Mouse (Mus musculus) heart, embryonic 15.5 days (tissue): Measurements from ENCODE around the gene Gria4. TPM values are rescaled to one million over a fixed set of nuclear protein-coding genes. Genes with fewer than 3 reads are reported as not detected.
"Not testable (repeated sequence)": the region's sequence is repeated elsewhere in the genome, so short reads cannot be mapped to it uniquely, and the experiment has no call there.

ENCODE experiments used
- ATAC-seq: fragments of 200-750 bp; cut with Nextera tagmentation; replicated peaks from 2 replicates; pipeline ENCODE4 v1.8.0; 2017; ENCODE audit warnings: low read depth, moderate TSS enrichment; ENCODE audit not compliant: insufficient number of reproducible peaks, insufficient read depth, low FRiP score
- H3K27ac ChIP-seq: fragments of 300-500 bp; sonication (generic); 2 replicates; pipeline ENCODE4 v1.5.1; 2015; ENCODE audit warnings: mild to moderate bottlenecking, inconsistent platforms
- H3K27me3 ChIP-seq: fragments of 300-500 bp; sonication (generic); 2 replicates; pipeline ENCODE4 v1.6.1; 2015; ENCODE audit warnings: inconsistent platforms
- H3K36me3 ChIP-seq: fragments of 300-500 bp; sonication (generic); 2 replicates; pipeline ENCODE4 v1.6.1; 2015; ENCODE audit warnings: mild to moderate bottlenecking, inconsistent platforms
- H3K4me1 ChIP-seq: fragments of 300-500 bp; sonication (generic); replicated peaks from 2 replicates; pipeline ENCODE4 v1.6.1; 2015; ENCODE audit warnings: inconsistent platforms
- H3K4me2 ChIP-seq: fragments of 300-500 bp; sonication (generic); 2 replicates; pipeline ENCODE4 v1.6.1; 2015; ENCODE audit warnings: inconsistent platforms, mild to moderate bottlenecking, moderate library complexity
- H3K4me3 ChIP-seq: fragments of 300-500 bp; sonication (generic); 2 replicates; pipeline ENCODE4 v1.5.1; 2015; ENCODE audit warnings: mild to moderate bottlenecking, inconsistent platforms
- H3K9ac ChIP-seq: fragments of 300-500 bp; sonication (generic); 2 replicates; pipeline ENCODE4 v1.6.1; 2015; ENCODE audit warnings: mild to moderate bottlenecking, inconsistent platforms
- H3K9me3 ChIP-seq: fragments of 300-500 bp; sonication (generic); replicated peaks from 2 replicates; pipeline ENCODE4 v1.6.1; 2016; ENCODE audit warnings: inconsistent platforms
- WGBS: fragments of 180-500 bp; shearing (Covaris S2); methylation state at CpG from one replicate; pipeline ENCODE4 v1.1.7; 2015; ENCODE audit warnings: mixed read lengths; 5-methylcytosine and 5-hydroxymethylcytosine counted together
- microRNA-seq: library from miRNA; unstranded; fragments of <30 nt; microRNA quantifications from one replicate; pipeline ENCODE4, GENCODE M21; 2016
- polyA plus RNA-seq: library from polyadenylated mRNA; unstranded; fragments of >200 nt; fragmentation: Nextera tagmentation; extraction: Ambion mirVana; gene quantifications from 2 replicates; pipeline ENCODE4 v1.2.1, GENCODE M21; 2015

Gria4 gene
- polyA plus RNA-seq, 1 experiment from 2014 or later: 0.33 TPM

DNA sequence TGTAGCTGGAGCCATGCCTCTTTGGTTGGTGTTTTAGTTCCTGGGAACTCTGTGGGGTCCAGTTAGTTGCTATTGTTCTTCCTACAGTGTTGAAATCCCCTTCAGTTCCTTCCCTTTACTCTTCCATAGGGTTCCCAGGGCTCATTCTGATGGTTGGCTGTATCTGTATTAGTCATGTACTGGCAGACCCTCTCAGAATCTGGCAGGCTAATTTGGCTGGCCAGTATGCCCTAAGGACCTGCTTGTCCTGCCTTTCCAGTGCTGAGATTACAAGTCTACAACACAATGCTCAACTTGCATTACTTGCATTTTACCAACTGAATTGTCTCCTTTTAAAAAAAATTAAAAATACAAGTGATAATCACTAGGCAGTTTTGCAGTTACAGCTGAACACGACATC lies 338.4 kb downstream of the Gria4 start:
- H3K9me3 ChIP-seq: no peaks in the 10 kb centered on the region
- H3K27ac ChIP-seq: no peak overlapping the region
- no peak overlapping the region for H3K9ac ChIP-seq
- no peaks in the 10 kb centered on the region for H3K4me1 ChIP-seq
- WGBS: 78% methylated on average over 1 of the region's 1 CpGs
- no peak overlapping the region for H3K4me3 ChIP-seq
- no peaks in the 10 kb centered on the region for H3K27me3 ChIP-seq
- H3K4me2 ChIP-seq: no peak overlapping the region
- no peak for ATAC-seq
- H3K36me3 ChIP-seq: no peaks in the 10 kb centered on the region

DNA sequence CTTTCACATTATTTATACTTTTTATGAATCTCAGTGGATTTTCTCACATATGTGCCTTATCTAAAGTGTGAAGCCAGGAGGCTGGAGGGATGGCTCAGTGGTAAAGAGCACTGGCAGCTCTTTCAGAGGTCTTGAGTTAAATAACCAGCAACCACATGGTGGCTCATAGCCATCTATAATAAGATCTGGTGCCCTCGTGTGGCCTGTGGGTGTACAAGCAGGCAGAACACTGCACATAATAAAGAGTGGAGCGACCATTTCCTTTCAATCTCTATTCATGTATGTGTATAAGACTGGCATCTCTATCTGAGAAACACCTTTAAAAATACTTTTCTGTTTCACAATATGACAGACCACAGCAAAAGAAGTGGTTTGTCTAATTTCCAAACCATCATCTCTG lies 353.1 kb downstream of the Gria4 start:
- Histone ChIP-seq H3K27me3 (no peaks in the 10 kb centered on the region), H3K9me3 (no peaks in the 10 kb centered on the region), H3K4me3 (no peak overlapping the region), H3K9ac (no peak overlapping the region), H3K4me2 (no peak overlapping the region), H3K27ac (no peak overlapping the region), H3K4me1 (no peaks in the 10 kb centered on the region), H3K36me3 (no peaks in the 10 kb centered on the region)
- no peak for ATAC-seq
- WGBS: 22% methylated on average over 2 of the region's 2 CpGs

DNA sequence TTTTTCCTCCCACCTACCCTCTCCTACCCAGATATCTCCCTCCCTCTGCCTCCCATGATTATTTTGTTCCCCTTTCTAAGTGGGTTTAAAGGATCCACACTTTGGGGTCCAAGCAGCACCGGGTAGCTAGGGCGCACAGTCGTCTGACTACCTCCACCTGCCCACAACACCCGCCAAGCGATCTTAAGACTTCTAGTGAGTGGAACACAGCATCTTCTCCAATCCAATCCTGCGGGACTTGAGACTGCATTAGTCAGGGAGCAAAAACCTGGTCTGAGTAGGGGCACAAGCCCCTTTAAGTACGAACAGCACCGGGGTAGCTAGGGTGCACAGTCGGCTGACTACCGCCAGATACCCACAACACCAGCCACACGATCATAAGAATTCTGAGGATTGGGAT lies 395.2 kb downstream of the Gria4 start:
- H3K27ac ChIP-seq, H3K4me2 ChIP-seq, ATAC-seq: not testable (repeated sequence)

DNA sequence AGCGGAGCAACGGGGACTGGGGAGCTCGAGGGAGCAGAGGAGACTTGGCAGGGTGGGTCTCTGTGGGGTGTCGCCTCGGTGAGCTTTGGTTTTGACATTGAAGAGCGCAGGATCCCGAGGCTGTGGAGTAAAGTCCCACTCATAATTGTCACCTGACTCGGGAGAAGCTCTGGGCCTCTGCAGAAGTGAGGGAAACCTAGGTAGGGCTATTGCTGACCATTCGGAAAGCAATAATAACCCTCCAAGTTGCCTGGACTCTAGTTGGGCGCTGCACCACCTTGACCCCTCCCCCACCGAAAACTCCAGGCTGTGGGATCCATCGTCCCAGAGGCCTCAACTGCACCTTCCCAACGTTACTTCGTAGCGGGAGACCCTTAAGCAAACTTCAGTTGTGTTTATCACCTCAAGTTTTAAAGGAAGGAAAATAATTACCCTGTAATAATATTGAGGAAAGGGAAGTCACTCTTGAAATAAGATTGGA lies 419.4 kb downstream of the Gria4 start:
- ATAC-seq: no peak; the same call in none of the 2 replicates
- H3K9me3 ChIP-seq: no peaks in the 10 kb centered on the region

More for the DNA sequence above, 395.2 kb downstream of the Gria4 start:
- not testable (repeated sequence) for H3K9ac ChIP-seq, H3K4me3 ChIP-seq, H3K9me3 ChIP-seq, H3K4me1 ChIP-seq, H3K27me3 ChIP-seq, H3K36me3 ChIP-seq
- 83% methylated on average over 11 of the region's 11 CpGs for WGBS

DNA sequence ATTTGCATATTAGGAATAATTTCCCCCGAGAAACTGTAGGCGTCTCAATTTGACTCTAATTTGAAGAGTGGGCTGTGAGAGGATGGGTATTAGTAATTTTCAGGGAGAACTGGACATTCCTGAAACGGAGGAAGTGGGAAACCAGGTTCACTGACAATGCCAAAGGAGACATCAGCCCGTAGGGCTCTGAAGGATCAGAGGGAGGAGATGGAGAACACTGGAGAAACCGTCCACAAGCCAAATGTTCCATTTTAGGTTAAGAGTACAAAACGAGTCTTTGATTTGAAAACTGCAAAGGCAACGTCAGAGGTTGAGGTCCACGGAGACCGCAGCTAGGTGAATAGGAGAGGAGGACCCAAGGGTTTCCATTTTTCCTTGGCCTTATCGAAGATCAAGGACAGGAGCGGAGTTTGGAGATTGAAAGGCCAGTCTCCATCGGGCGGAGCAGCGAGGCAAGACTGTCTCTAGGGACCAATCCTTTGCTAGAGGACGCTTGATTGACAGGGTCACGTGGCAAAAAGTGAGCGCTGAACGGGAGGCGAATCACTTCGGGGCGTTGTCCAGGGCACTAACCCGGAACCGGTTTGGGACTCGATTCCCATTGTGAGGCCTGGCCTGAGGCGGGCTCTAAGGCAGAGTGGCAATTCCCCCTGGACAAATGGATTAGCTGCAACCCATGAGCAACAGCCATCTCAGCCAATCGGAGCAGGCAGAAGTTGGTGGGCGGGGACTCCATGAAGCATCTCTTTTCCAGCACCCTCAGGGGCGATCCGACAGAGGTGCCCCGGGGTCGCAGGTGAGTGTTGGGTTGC lies 420.0 kb downstream of the Gria4 start, which contains the start of gene Msantd4:
Msantd4 (plus strand) TSS at position 735 of the 812 bp plus-strand sequence.
- H3K36me3 ChIP-seq: no peaks in the 10 kb centered on the region
- WGBS: 3% methylated on average over 31 of the region's 31 CpGs
- peak within 1 kb of the TSS; percentile 72 for H3K9ac ChIP-seq
- peak within 1 kb of the TSS; percentile 80 for H3K4me2 ChIP-seq
- H3K27me3 ChIP-seq: no peaks in the 10 kb centered on the region
- H3K4me1 ChIP-seq: peaks cover 18% of the 10 kb centered on the region
- H3K9me3 ChIP-seq: no peaks in the 10 kb centered on the region
- peak within 1 kb of the TSS; percentile 78 for H3K27ac ChIP-seq
- peak; percentile 100 for ATAC-seq
- peak within 1 kb of the TSS; percentile 80 for H3K4me3 ChIP-seq

More for the DNA sequence above, 419.4 kb downstream of the Gria4 start:
- H3K9ac ChIP-seq: peak overlapping the region; percentile 72
- peak overlapping the region; percentile 78 for H3K27ac ChIP-seq
- H3K36me3 ChIP-seq: no peaks in the 10 kb centered on the region
- no peaks in the 10 kb centered on the region for H3K27me3 ChIP-seq
- H3K4me1 ChIP-seq: peaks cover 18% of the 10 kb centered on the region
- under 1% methylated on average over 15 of the region's 15 CpGs for WGBS
- peak overlapping the region; percentile 80 for H3K4me3 ChIP-seq
- peak overlapping the region; percentile 80 for H3K4me2 ChIP-seq

Small RNAs within 50 kb of the gene (microRNA-seq; reads per million reads assigned to microRNA genes)
- gene Gm23811 (not detected), gene Gm23992 (not detected)
